Mouse (Mus musculus) heart, postnatal 14 days (tissue): ENCODE results near the gene Igsf9. TPM values are rescaled to one million over a fixed set of nuclear protein-coding genes. Genes with fewer than 3 reads are reported as not detected.

Experiments
- DNase-seq, 2 experiments: peaks; one replicate each; pipeline ENCODE4 v3.0.0; 2021 to 2022
- intact Hi-C: fragments of 180-260 bp; cut with DNase I; formaldehyde crosslinking; loops from one replicate; pipeline ENCODE4 v1.15.1; 2025
- total RNA-seq, 2 experiments: library from RNA; stranded (reverse); gene quantifications; 2 replicates each; pipeline ENCODE4 v1.2.3; 2021

The Igsf9 gene
- total RNA-seq, 2 experiments from 2014 or later, result 0.49 to 0.76 TPM

GRCm38 (mm10) chr1:172535116-172535515 lies 53.5 kb downstream of the Igsf9 start:
- intact Hi-C loops, result loop anchor here (2.0 kb wide), 1 partner anchor 18 kb away; no protein-coding TSS in a partner anchor
- DNase-seq, result no peak

GRCm38 (mm10) chr1:172539827-172540226 lies 58.2 kb downstream of the Igsf9 start:
- no peak for DNase-seq

GRCm38 (mm10) chr1:172540283-172540820 lies 58.8 kb downstream of the Igsf9 start:
- no peak for DNase-seq
- intact Hi-C loops, result no loop called here

More at GRCm38 (mm10) chr1:172539827-172540226, 58.2 kb downstream of the Igsf9 start:
- intact Hi-C loops, result no loop called here

GRCm38 (mm10) chr1:172546062-172546461 lies 64.5 kb downstream of the Igsf9 start:
- intact Hi-C loops, result no loop called here
- no peak for DNase-seq

Other genes with a start within 250 kb of the Igsf9 start
- not detected for gene Atp1a4, start 223.4 kb upstream of the Igsf9 start, total RNA-seq
- 10 to 100 TPM; 13.8 to 16.3 TPM for gene Igsf8, start 220.1 kb upstream of the Igsf9 start, total RNA-seq
- 100 to 1,000 TPM; 448 to 458 TPM for gene Atp1a2, start 183.7 kb upstream of the Igsf9 start, total RNA-seq
- gene Kcnj9, start 152.5 kb upstream of the Igsf9 start, total RNA-seq, result not detected
- under 1 TPM; 0.10 to 0.22 TPM for gene Kcnj10, start 140.6 kb upstream of the Igsf9 start, total RNA-seq
- gene Pigm, start 105.2 kb upstream of the Igsf9 start, total RNA-seq, result 1 to 10 TPM; 6.4 to 7.1 TPM
- gene Slamf9, start 6.4 kb upstream of the Igsf9 start, total RNA-seq, result 1 to 10 TPM in 1 of 2 experiments, under 1 TPM in 1; 0.98 to 1.1 TPM
- gene Tagln2, start 18.3 kb downstream of the Igsf9 start, total RNA-seq, result 100 to 1,000 TPM; 110 to 117 TPM
- gene Cfap45, start 39.0 kb downstream of the Igsf9 start, total RNA-seq, result 1 to 10 TPM in 1 of 2 experiments, under 1 TPM in 1; 0.63 to 2.0 TPM
- gene Vsig8, start 74.2 kb downstream of the Igsf9 start, total RNA-seq, result under 1 TPM in 1 of 2 experiments, not detected in 1; 0.15 TPM
- under 1 TPM in 1 of 2 experiments, not detected in 1; 0.17 TPM for gene Slamf8, start 108.8 kb downstream of the Igsf9 start, total RNA-seq
- gene Fcrl6, start 120.8 kb downstream of the Igsf9 start, total RNA-seq, result not detected
- gene Dusp23, start 151.2 kb downstream of the Igsf9 start, total RNA-seq, result 1 to 10 TPM; 7.4 to 9.3 TPM
- not detected for gene Crp, start 216.3 kb downstream of the Igsf9 start, total RNA-seq